Mouse (Mus musculus): ENCODE results near the gene Sirpb1a.
"Not testable (repeated sequence)": the region's sequence is repeated elsewhere in the genome, so short reads cannot be mapped to it uniquely, and the experiment has no call there.

- TF ChIP-seq POLR2A (IDR thresholded peaks at IDR 0.05; ENCODE audit: borderline replicate concordance, control insufficient read depth, low read depth, low read length); CTCF (IDR thresholded peaks at IDR 0.05; ENCODE audit: control insufficient read depth, insufficient read depth, low read length): not testable (repeated sequence)
Observed at GRCm38 (mm10) chr3:15345606-15346005, 80.7 kb downstream of the Sirpb1a start.
